Mouse (Mus musculus): ENCODE data around the gene Rtn4.

GRCm38 (mm10) chr11:29746203-29746602 lies 53.5 kb downstream of the Rtn4 start:
- TF ChIP-seq GATA1 (IDR thresholded peaks at IDR 0.05; ENCODE audit: low read length) = no peak
- no peak for TF ChIP-seq TAL1 (IDR thresholded peaks at IDR 0.05; ENCODE audit: low read length)
